Mouse (Mus musculus) CD4-positive, CD25-positive, alpha-beta regulatory T cell, adult 4 months (primary cell): Measurements from ENCODE around the gene Il1b. TPM values are rescaled to one million over a fixed set of nuclear protein-coding genes. Genes with fewer than 3 reads are reported as not detected.

ENCODE experiments used
- ATAC-seq: one replicate; pipeline ENCODE4 v1.8.0; 2017
- polyA plus RNA-seq, 2 experiments: library from polyadenylated mRNA; unstranded; fragments of 100-300 nt; shearing (Covaris generic); gene quantifications; one replicate each; pipeline ENCODE4 v1.2.1; 2017

The Il1b gene
- polyA plus RNA-seq, result under 1 TPM in 1 of 2 experiments, not detected in 1; 0.31 TPM

DNA sequence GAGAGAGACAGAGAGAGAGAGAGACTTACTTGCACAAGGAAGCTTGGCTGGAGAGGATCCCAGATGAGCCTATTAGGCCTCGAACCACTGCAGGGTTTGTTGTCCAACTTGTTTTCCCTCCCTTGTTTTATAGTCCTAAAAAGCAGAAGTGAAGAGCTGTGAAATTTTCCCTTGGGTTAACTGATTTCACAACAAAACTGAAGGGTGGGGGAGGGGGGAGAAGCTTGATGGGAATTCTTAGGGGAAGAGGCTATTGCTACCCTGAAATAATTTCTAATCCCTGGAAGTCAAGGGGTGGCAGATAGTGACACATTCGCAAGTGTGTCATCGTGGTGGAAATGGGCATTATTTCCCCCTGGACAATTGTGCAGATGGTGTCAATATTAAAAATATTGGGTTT lies at the start of gene Il1b:
Il1b (minus strand) TSS at position 101 of the 400 bp plus-strand sequence.
- no peak for ATAC-seq

DNA sequence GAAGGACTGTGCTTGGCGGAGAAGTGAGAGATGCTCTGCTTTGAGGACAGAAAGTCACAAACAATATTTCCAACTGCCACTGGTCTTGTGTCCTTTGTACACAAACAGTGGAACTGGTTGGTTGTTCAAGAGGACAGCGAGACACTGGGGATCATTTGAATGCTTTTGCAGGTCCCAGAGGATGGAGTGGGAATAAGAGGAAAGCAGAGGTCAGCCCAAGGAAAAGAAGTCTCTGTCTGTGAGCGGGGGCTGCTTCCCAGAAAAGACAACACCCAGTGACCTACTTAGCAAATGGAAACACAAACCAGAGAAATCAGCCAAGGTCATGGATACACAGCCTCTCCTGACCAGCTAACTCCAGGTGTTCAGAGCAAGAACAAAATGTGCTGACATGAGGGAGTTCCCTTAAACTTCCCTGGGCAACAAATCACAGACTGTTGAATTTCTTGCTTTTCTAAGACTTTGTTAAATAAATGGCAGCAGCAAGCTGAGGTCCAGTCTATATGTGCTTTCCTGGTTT lies 48.5 kb upstream of the Il1b start:
- ATAC-seq, result no peak

DNA sequence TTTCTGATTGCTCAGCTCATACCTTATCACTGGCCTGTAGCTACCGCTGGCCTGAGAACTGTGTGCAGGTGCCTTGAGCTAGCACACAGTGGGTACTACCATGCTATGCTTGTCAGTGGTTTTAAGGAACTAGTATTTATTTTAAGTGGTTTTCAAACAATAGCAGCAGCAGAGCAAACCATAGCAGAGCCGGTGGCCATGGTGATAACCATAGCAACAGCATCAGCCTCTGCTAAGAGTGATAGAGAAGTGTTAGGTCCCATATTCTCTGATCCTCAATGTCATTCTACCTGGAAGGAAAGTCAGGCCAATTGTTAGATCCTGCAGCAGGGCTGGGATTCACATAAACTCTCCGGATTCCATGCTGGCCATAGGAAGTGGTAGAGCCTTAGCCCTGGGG lies 43.7 kb upstream of the Il1b start:
- no peak for ATAC-seq

DNA sequence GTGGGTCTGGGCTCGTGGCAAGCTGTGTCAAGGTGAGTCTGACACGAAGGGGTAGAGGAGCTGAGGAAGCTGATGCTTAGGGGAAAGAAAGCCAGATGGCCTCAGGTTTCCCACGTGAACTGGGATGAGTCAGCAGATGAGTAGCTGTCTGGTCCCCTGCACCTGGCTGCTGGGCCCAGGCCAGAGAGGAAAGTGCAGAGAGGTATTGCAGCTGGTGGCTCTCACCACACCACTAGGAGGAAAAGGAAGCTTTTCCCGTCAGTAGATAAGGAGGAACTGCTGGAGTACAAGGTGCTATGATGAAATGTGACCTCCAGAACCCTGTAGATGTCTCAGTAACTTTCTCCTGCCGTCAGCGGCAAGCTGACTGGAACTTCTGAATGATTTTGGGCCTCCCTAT lies 42.5 kb upstream of the Il1b start:
- ATAC-seq, result no peak

DNA sequence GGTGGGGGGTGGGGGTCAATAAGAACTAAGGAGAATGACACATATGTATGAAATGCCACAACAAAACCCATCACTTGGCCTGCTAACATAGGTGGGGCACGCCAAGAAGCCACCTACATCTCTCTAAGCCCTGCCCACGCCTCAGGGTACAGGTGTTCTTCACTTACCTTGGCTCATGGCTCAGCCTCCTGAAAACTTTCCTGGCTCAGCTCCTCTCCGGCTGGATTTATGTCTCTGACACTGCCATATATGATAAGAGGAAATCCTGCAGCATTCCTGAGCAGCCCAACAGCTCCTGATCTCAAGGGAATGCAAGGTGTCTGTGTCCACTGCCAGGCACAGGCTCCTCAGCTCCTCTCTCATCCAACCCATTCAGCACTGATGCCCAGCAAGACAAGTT lies 40.7 kb upstream of the Il1b start:
- no peak for ATAC-seq

DNA sequence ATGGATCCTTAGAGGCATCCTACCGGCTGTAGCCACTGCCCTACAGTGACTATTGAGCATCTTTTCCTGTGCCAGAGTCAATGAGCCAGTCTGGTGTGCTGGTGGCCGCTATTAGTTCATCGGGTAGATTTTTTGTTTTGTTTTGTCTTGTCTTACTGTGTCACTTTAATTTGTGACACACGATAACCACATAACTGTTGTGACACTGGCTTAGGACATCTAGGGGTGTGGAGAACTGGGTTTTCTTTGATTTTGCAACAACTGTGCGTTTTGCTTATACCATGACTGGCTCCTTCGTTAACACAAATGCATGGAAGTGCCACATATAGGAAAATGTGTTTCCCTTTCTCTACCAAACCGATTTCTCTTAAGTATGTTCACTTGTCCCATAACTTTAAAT lies 39.4 kb upstream of the Il1b start:
- ATAC-seq, result no peak

DNA sequence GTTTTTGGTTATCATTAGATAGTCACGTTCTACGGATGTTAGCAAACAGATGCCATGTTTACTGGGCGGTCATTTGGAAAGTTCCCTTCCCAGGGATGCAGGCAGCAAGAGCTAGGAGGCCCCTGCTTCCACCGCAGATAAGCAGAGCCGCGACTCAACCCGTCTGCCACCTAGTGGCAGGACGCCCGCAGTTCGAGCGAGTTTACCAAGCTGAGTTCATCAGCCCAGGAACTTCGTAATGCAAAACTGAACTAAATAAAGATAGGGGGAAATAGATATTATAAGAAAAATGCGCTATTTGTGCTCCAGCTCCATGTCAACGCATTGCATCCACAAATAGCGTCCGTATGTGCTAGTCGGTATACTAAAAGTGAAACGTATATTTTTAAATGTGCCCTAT lies 37.5 kb upstream of the Il1b start:
- ATAC-seq, result peak; percentile 47

DNA sequence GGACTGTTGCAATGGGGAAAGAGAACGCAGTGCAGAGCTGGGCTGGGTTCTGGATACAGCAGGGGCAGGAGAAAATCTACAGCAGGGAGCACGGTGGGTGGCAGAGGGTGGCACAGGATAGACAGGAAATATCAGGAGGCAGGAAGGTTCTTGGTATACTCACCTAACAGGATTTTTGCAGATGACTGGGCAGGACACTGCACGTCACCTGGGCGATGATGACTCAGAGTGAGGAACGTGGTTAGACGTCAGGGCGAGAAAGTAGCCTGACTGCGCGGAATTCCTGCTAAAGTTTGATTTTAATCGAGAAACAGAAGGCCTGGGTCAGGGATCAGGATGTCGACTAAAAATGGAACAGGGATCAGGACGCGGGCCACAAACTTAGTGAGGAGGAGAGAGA lies 36.7 kb upstream of the Il1b start:
- no peak for ATAC-seq

DNA sequence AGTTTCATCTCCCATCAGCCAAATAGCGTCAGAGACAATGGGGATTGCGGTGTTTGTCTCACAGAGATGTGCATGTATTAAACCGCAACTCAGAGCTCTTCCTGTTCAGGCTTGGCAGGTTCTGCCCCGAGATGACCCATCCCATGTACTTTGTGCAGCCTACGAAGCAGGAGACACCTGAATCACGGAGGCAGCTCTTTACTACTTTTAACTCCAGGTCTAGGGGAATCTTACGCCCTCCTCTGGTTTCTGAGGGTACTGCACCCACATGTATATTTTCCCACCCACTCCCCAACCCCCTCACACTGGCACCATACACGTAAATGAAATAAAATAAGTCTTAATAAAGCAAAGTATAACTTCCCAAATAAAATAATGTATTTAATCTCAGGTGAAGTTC lies 35.6 kb upstream of the Il1b start:
- no peak for ATAC-seq

DNA sequence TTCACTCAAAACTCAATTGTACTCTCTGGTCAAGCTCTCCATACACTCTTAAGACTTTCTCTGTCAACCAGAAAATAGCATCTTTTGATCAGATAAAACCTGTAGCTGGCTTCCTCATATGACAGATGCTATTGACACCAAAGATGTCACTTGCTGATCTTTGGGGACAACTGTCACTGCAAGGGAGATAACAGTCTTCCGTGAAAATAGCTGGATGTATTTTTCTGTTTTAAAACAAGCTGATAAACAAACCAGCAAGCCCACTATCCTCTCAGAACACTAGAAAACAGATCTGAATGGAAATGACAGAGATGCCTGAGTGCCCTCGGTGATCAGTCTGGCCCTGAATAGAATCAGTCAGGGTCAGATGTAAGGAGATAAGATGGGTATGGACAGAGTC lies 32.8 kb upstream of the Il1b start:
- no peak for ATAC-seq

DNA sequence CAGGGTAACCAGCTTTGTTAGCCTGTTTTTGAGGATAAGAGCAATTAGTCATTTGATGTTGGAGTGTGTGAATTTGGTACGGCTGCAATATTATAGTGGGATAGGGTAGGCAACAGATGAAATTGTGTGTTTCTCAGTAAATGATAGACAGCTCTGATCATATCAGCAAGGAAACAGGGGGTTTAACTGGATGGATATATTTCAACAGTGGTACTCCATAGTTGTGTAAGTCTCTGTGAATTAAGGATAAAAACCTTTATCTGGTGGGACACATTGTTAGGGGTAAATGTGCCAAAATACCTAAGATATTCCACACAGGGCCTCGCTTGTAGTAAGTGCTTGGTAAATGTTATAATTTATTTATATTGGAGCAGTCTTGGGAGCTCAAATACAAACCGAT lies 31.4 kb upstream of the Il1b start:
- ATAC-seq, result no peak

DNA sequence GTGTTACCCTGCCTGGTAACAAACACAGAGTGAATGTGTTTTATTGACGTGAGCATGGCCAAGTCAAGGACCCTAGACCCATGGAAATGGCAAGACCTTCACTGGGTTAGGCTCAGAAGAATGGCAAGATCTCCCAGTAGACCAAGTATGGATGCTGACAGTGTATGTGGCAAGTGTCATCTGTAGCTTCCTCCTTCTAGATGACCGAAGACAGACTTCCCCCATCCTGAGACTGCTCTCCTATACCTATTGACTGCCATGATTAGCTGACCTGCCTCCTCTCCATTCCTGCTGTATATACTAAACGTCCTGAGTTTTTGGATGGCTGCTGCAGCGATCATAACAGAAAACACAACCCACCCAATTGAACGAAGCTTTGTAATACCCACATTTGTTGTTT lies 30.9 kb upstream of the Il1b start:
- no peak for ATAC-seq

DNA sequence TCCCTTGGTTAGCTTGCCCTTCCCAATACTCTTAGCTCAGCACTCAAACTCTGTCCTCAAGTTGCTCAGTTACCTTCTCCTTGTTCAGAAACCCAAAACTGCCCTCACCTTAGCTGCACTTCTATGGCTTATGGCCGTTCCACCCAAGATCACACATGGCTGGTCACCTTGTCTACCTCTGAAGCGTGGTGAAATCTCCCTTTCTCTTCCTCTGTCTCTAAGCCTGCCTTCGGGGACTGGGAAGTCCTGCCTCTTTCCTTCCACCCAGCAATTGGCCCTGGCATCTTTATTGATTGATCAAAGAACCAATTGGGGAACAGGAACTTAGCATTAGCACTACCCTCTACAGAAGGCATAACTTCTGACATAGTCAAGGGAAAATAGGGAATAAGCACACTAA lies 27.2 kb upstream of the Il1b start:
- no peak for ATAC-seq

DNA sequence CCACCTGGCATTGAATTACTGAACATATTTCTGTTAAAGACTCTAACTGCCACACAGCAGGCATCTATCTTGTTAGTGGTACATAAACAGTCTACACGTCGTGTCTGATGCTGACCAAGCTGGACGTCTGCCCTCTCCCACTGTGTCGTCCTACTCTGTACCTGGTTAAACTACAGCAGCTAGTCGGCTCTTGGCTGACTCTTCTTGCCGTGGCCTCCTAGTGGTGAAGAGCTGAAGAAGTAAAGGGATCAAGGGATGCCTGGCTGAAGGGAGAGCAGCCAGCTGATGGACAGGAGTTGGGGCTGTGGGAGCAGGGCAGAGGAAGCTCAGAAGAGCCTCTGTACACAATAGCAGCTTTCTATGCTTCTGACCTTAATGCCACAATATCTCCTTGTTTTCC lies 22.6 kb upstream of the Il1b start:
- ATAC-seq, result peak; percentile 43

DNA sequence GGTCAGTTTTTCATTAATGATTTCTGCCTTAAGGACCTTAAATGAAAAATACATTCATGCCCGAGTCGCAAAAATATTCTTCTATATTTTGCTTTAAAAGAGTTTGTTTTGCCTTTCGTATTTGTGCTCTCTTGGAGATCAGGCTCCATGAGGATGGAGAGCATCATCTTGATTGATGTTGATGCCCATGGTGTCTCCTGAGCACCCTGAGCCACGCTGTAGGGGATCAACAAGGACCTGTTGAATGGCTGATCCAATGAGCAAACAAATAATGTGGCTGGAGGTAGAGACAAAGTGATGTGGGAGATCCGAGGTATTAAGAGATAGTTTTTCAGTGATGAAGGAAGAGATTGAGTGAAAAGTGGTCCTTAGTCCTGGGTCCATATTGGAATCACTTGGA lies 19.2 kb upstream of the Il1b start:
- ATAC-seq, result no peak

DNA sequence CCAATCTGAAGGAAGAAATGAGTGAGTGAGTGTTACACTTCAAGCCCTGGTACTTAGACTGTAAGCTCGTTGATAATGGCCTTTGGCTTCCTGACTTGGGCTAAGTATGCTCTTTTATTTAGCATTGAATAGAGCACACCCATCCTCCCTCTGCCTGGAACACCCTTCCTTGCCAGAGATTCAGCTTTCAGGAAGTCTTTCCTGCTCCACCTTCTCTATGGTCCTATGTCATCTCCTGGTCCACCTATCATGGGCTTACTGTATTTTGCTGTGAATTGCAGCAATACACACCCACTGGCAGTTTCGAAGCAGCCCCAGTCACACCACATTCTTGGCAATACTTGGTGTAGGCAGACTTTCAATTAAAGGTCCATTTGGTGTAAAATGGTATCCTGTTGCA lies 18.4 kb upstream of the Il1b start:
- no peak for ATAC-seq

DNA sequence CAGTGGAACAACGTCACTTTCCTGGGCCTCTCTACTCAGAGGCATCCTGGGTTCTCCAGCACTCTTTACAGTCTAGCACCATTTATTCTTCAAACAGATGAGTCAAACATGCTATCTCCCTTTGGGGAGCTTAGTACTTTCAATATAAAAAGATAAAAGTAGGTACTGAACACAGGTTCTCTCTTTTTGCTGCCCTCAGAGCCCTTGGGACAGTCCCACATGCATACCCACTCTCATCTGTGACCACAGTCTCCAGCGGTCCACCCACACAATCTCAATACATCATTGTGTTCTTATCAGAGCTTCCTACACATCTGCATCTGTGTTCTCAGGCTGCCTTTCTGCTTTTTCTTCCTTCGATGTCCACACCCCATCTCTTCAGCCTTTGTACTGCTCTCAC lies 14.4 kb upstream of the Il1b start:
- peak; percentile 97 for ATAC-seq

DNA sequence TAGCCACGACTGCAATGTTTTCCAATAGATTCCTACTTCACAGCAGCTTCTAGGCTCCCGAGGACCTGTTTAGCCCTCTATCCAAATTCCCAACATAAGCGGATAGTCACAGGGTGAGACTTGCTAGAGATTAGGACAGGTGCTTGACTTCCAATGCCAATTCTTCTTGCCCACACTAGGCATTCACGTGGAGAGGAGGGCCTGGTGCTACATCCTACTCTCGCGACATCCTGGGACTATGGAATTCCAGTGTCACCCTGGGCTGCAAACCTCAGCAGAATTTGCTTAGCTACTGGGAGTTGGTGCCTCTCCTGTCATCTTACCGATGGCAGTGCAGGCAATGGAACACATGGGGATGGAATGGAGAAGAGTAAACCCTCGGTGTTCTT lies 13.3 kb upstream of the Il1b start:
- ATAC-seq, result no peak

DNA sequence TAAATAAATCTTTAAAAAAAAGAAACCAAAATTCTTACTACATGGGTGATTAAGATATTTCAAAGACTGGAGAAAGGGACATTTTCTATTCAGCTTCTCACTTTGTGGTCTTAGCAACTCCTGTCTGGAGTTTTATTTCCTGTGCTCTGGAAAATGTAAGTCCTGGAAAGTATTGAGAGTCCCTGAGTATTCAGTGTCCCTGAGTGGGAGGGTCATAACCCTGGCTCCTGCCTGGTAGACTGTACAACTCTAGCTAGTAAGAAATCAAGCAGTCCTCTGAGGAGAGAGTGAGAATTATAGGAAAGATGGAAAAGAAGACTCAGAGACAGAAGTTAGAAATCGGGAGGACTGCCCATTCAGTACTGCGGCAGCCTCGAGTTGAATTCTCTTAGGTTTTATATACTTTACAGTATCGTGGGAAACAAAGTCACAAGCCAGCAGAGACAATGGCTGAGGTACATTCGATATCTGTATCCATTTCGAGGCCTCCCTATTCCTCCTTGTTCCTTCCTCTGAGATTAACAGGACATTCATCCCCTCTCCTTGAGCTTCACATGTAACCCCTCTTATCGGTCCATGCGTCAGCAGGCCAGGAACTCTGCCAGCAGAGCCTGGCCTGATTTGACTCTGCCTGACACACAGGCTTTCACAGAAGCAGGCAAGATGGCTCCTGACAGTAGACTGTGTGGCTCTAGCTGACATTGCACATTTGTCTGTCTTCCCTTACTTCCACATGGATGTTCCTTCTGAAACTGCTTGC lies 12.8 kb upstream of the Il1b start:
- no peak for ATAC-seq

DNA sequence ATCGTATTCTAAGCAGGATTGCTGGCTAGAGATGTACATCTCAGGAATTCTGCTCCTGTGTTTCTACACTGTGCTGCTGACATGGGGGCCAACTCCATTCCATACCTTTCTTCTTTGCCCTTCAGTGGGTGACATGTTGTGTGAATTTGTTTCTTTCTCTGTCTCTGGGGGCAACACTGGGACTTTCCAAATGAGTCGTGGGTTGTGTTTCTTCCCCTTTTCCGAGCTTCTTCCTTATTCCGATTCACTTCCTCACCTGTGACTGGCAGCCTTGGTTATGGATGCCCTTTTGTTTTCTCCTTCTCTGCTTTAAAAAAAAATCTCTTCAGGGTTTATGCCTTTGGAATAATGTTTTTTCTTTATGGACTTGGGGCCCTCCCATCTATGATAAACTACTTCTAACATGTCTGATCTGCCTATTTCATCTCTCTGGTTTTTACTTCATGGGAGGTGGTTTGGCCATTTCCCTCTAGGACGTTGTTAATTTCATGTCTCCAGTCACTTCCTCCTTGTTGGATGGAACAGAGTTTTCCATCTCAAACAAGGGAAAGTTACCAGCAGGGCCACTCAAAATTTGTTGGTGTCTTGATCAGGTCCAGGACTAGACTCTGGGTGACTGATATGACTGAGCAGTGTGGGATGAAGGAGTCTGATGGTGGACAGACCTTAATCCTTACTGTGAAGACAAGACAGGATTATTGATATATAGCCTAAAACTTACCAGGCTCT lies 10.0 kb upstream of the Il1b start:
- ATAC-seq, result no peak

DNA sequence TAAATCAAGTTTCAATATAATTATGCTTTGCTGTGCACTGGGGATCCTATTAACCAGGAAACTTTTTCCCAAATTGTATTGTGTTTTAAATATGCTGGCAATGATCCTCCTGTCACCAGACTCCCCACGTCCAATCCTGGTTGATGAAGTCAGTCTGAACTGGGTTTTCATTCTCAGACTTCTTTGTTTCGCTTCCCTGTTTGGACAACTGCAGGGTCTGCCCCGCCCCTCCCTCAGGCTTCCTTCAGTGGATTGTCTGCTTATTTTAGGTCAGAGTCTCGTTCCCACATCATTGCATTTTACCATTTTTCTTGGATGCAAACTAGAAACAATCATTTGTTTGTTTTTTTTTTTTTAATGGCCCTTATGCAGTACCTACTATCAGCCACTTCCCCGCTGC lies 9.3 kb upstream of the Il1b start:
- ATAC-seq, result no peak

DNA sequence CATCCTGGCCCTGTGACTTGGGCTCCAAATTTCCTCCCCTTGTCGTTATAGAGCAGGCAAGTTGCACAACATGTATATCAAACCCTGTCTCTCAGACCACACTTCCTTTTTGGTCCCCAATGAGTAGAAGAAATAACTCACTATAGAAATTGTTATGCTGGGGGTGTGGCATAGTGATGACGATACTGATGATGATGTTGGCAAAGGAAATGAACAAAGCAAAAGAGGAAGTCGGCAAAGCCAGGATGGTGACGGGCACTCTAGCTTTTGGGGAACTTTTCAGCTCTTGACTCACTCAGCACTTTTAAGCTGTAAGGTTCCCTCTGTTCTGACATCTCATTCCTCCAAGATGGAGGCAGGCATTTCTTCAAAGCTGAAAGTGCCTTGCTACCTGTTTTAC lies 2.4 kb upstream of the Il1b start:
- no peak for ATAC-seq

DNA sequence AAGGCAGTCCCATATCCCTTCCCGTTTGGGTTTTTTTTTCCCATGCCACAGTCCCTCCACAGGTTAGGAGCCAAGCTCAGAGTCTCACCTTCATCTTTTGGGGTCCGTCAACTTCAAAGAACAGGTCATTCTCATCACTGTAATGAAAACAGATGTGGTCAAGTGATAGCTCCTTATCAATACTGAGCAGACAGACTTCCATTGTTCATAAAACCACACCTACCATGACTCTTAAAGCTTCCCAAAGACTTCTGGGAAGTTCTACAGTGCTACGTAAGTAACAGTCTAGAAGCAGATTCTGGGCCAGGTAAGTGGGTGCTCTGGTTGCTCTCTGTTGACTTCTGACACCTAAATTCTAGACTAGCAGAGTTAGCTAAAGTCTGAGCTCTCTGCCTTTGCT lies 1.3 kb downstream of the Il1b start:
- ATAC-seq, result no peak

DNA sequence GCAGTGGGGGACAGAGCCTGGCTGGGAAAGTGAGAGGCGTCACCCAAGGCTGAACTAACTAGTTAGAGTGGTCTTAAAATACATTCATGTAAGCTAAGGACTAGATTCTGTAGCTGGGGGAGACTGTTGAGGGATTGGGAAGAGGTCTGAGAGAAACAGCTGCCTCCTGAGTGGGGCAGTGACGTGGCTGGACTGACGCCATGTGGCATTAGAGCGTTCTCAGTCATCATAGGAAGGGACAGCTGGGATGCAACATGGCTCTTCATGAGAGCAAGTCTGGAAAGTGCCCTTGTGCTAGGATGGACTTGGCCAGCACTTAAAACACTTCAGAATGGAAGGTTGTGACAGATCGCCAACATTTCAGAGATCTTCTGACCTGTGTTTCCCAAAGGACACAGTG lies 2.1 kb downstream of the Il1b start:
- no peak for ATAC-seq
